Mouse (Mus musculus) mammary gland, adult 2 months (tissue): ENCODE results near the gene Irs1. TPM values are rescaled to one million over a fixed set of nuclear protein-coding genes. Genes with fewer than 3 reads are reported as not detected.

Source experiments
- polyA plus RNA-seq: library from polyadenylated mRNA; depleted of rRNA; stranded (reverse); fragments of >200 nt; gene quantifications from 2 replicates; pipeline ENCODE4 v1.2.3, GENCODE M21; 2012; ENCODE audit warnings: low replicate concordance; rRNA removed

The Irs1 gene
- 29.8 and 31.2 TPM in 2 replicates for polyA plus RNA-seq

GRCm38 (mm10) chr1:82291151-82291797 lies at the start of gene Irs1:
Gene Irs1 (minus strand): TSS chr1:82291416.

GRCm38 (mm10) chr1:82316111-82316745 lies 25.0 kb upstream of the Irs1 start, which contains the start of gene Rhbdd1:
Gene Rhbdd1 (plus strand): TSS chr1:82316452.

GRCm38 (mm10) chr1:82232812-82233211 lies 58.4 kb downstream of the Irs1 start, which contains the start of gene Gm9747:
Gene Gm9747 (plus strand): TSS chr1:82233112.

Other genes with a start within 250 kb of the Irs1 start
- 0.14 TPM in 1 of 2 replicates, not detected in the other for gene Gm9747, start 58.3 kb downstream of the Irs1 start, polyA plus RNA-seq
- 9.2 and 18.8 TPM in 2 replicates for gene Rhbdd1, start 25.0 kb upstream of the Irs1 start, polyA plus RNA-seq